Mouse (Mus musculus): Measurements from ENCODE around the gene Afg1l. TPM values are rescaled to one million over a fixed set of nuclear protein-coding genes. Genes with fewer than 3 reads are reported as not detected.
A peak's percentile ranks its signal among the peaks of the same experiment; 100 is the strongest.

Afg1l gene
- polyA plus RNA-seq, 1 experiment from 2014 or later: 12.7 TPM

DNA sequence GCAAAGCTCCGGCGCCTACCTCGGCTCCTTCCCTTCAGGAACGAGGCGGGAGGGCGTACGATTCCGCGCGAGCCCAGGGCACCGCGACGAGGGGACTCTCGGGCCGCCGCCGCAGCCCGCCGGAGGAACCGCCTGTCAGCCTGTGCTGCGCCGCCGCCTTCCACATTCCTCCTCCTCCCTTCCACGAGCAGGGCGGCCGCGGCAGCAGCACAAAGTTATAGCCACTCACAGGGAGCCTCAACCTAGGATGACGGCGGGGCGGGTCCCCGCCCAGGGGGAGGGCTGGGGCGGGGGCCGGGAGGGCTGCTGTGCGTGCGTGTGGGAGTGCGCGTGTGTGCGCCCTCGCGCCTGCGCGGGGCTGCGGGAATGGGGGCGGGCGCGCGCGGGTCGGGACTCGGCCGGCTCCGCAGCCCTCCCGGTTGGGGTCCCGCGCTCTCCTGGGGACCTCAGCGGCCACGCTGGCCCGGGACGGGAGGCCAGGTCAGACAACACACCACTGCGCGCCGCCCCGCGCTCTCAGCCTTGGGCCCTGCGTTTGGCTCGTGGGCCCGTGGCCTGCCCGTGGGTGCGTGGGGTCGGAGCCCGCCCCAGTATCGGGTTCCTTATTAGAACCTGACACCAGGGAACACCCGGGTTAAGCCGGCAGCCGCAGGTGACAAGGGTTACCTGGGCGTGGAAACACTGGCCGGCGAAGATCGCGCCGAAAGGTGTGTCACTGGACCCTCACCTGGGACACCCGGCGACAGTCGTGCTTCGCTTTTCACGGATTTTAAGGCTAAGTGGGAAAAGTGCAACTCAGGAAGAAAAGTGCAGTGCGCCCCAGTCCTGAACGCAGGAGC is 201.6 kb downstream of the Afg1l start, which contains the start of gene Foxo3:
Gene Foxo3, minus strand, starts transcription at position 249 of the 839 bp plus-strand sequence.
- Histone ChIP-seq H3K36me3 (ENCODE audit: inconsistent target) (no peaks in the 10 kb centered on the region), H3K27ac (peak within 1 kb of the TSS; percentile 88), H3K79me2 (ENCODE audit: inconsistent target) (peaks cover 31% of the 10 kb centered on the region), H3K4me3 (ENCODE audit: inconsistent target) (peak within 1 kb of the TSS; percentile 86)
- WGBS (ENCODE audit: missing documents): under 1% methylated on average over 85 of the region's 88 CpGs

DNA sequence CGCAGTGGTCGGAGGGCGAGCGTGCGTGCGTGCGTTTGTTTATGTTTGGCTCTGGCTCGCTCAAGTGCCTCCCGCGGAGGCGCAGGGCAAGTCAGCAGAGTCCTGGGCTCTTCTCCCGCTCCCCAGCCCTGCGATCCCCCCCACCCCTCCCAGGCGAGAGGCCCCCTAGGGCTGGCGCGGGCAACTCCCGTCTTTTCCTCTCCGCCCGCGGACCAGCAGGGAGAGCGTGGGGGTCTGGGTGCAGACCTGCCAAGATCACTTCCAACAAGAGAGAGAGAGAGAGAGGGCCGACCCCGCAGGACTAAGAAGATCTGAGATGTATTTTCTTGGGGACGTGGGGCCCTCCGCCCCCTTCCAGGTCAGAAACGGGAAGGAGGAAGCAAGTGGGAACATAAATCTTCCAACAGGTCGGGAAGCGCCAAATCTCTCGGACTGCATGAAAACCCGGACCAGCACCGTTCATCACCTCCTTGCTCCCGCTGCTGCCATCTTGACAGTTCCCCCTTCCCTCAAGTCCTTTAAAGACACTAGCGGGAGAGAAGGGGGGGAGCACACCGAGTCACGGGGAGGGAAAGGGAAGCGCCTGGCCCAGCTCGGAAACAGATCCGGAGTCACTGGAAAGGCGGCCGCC is 202.4 kb downstream of the Afg1l start:
- Histone ChIP-seq H3K27ac (peak overlapping the region; percentile 88), H3K4me3 (ENCODE audit: inconsistent target) (peak overlapping the region; percentile 86), H3K79me2 (ENCODE audit: inconsistent target) (peaks cover 37% of the 10 kb centered on the region), H3K36me3 (ENCODE audit: inconsistent target) (no peaks in the 10 kb centered on the region)
- 3% methylated on average over 33 of the region's 40 CpGs for WGBS (ENCODE audit: missing documents)

DNA sequence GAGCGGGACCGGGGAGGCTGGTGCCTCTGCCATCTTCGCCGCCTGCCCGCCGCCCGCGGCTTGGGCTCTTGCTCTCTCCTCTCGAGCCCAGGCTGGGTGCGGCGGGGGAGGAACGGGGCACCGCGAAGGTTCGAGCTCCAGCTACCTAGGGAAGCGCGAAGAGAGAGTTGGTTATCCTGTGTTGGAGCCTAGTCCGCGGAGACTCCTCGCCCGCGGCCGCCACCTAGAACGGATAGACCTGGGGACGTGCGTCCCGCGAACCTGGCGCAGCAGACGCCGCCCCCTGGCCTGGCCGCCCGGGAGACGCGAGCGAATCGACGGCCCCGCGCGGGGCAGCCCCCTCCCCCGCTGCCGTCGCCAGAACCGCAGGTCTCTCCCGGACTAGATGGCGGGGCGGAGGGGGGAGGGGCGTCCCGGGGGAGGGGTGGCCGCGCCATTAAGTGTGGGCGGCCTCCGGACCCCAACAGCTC is 202.9 kb downstream of the Afg1l start:
- Histone ChIP-seq H3K27ac (peak overlapping the region; percentile 88), H3K36me3 (ENCODE audit: inconsistent target) (no peaks in the 10 kb centered on the region), H3K79me2 (ENCODE audit: inconsistent target) (peaks cover 37% of the 10 kb centered on the region), H3K4me3 (ENCODE audit: inconsistent target) (peak overlapping the region; percentile 86)
- WGBS (ENCODE audit: missing documents): 2% methylated on average over 47 of the region's 54 CpGs

DNA sequence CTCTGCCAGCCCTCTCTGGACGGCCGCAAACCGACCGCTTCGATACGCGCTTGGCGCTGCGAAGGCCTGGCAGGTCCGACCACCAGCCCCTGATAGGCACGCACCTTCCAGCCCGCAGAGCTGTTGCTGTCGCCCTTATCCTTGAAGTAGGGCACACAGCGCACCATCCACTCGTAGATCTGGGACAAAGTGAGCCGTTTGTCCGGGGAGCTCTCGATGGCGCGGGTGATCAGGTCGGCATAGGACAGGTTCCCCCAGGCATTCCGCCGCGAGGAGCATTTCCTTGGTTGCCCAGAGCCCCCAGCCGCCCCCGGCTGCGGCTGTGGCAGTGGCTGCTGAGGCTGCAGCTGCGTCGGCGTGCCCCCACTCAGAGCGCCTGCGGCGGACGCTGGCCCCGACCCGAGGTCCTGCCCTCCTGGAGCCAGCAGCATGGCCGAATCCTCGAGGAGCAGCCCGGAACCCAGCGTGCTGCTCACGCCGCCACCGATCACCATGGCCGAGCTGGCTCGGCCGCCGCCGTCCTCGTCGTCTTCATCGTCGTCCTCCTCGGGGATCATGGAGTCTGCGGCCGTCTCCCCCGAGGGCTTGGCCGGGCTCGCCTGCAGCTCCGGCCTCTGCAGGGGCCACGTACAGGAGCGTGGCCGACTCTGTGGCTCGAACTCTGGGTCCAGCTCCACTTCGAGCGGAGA is 203.5 kb downstream of the Afg1l start:
- H3K79me2 ChIP-seq (ENCODE audit: inconsistent target): peaks cover 42% of the 10 kb centered on the region
- H3K4me3 ChIP-seq (ENCODE audit: inconsistent target): peak overlapping the region; percentile 86
- H3K36me3 ChIP-seq (ENCODE audit: inconsistent target): no peaks in the 10 kb centered on the region
- peak overlapping the region; percentile 87 for H3K27ac ChIP-seq
- 2% methylated on average over 63 of the region's 65 CpGs for WGBS (ENCODE audit: missing documents)

- WGBS (ENCODE audit: missing documents): 5% methylated on average over 18 of the region's 21 CpGs
- peak overlapping the region; percentile 50 for H3K4me3 ChIP-seq (ENCODE audit: inconsistent target)
- H3K27ac ChIP-seq: peak overlapping the region; percentile 87
- H3K36me3 ChIP-seq (ENCODE audit: inconsistent target): no peaks in the 10 kb centered on the region
- H3K79me2 ChIP-seq (ENCODE audit: inconsistent target): peaks cover 50% of the 10 kb centered on the region
Measured at GRCm38 (mm10) chr10:42273760-42274691, 204.3 kb downstream of the Afg1l start.

- Histone ChIP-seq H3K4me3 (ENCODE audit: inconsistent target) (peak overlapping the region; percentile 50), H3K36me3 (ENCODE audit: inconsistent target) (no peaks in the 10 kb centered on the region), H3K79me2 (ENCODE audit: inconsistent target) (peaks cover 57% of the 10 kb centered on the region), H3K27ac (peak overlapping the region; percentile 87)
- WGBS (ENCODE audit: missing documents): 16% methylated on average over 6 of the region's 6 CpGs
Measured at GRCm38 (mm10) chr10:42273403-42273759, 205.0 kb downstream of the Afg1l start.

GRCm38 (mm10) chr10:42271454-42272230 is 206.7 kb downstream of the Afg1l start:
- no peak overlapping the region for H3K4me3 ChIP-seq (ENCODE audit: inconsistent target)
- H3K27ac ChIP-seq: peak overlapping the region; percentile 78
- WGBS (ENCODE audit: missing documents): 32% methylated on average over 10 of the region's 11 CpGs
- H3K36me3 ChIP-seq (ENCODE audit: inconsistent target): peaks cover 14% of the 10 kb centered on the region
- peaks cover 74% of the 10 kb centered on the region for H3K79me2 ChIP-seq (ENCODE audit: inconsistent target)

- Histone ChIP-seq H3K79me2 (ENCODE audit: inconsistent target) (peaks cover 86% of the 10 kb centered on the region), H3K4me3 (ENCODE audit: inconsistent target) (no peak overlapping the region), H3K36me3 (ENCODE audit: inconsistent target) (peaks cover 26% of the 10 kb centered on the region), H3K27ac (peak overlapping the region; percentile 78)
- WGBS (ENCODE audit: missing documents): 13% methylated on average over 10 of the region's 10 CpGs
Measured at GRCm38 (mm10) chr10:42270277-42271083, 207.9 kb downstream of the Afg1l start.

DNA sequence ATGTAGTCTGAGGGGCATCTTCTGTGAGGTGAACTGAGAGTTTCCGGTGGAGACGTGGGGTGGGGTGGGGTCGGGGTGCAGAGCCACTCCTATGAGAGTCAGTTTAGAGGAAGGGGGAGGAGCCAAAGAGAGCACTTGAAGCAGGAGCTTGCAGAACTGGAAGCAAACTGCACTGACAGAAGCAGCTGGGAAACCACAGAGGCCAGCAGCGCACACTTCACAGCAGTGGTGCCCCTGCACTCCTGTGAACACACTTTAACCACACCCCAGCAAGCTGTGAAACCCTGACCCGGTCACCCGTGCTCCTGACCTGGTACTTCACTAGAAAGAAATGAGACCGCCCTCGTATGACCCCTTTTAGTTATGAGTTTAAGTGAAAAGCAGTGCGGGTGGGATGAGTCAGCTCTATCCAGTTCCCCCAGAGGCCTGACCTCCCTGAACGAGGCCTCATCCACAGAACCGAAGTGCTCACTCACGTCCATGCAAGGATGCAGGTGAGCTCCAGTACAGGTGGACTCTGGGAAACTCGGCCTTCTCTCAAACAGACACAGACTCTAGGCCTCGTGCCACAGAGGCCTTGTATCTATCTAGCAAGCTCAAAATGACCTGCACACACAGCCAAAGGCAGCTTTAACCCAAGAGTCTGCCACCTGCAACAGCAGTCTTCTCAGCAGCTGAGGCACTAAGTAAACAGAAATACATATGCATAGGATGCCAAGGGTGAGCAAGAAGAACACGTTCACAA is 208.9 kb downstream of the Afg1l start:
- WGBS (ENCODE audit: missing documents): 4% methylated on average over 15 of the region's 15 CpGs
- Histone ChIP-seq H3K4me3 (ENCODE audit: inconsistent target) (no peak overlapping the region), H3K27ac (peak overlapping the region; percentile 78), H3K79me2 (ENCODE audit: inconsistent target) (peaks cover 92% of the 10 kb centered on the region), H3K36me3 (ENCODE audit: inconsistent target) (peaks cover 36% of the 10 kb centered on the region)

GRCm38 (mm10) chr10:42267811-42268545 is 210.4 kb downstream of the Afg1l start:
- Histone ChIP-seq H3K4me3 (ENCODE audit: inconsistent target) (no peak overlapping the region), H3K36me3 (ENCODE audit: inconsistent target) (peaks cover 37% of the 10 kb centered on the region), H3K79me2 (ENCODE audit: inconsistent target) (peaks cover 92% of the 10 kb centered on the region), H3K27ac (no peak overlapping the region)
- 81% methylated on average over 5 of the region's 5 CpGs for WGBS (ENCODE audit: missing documents)

DNA sequence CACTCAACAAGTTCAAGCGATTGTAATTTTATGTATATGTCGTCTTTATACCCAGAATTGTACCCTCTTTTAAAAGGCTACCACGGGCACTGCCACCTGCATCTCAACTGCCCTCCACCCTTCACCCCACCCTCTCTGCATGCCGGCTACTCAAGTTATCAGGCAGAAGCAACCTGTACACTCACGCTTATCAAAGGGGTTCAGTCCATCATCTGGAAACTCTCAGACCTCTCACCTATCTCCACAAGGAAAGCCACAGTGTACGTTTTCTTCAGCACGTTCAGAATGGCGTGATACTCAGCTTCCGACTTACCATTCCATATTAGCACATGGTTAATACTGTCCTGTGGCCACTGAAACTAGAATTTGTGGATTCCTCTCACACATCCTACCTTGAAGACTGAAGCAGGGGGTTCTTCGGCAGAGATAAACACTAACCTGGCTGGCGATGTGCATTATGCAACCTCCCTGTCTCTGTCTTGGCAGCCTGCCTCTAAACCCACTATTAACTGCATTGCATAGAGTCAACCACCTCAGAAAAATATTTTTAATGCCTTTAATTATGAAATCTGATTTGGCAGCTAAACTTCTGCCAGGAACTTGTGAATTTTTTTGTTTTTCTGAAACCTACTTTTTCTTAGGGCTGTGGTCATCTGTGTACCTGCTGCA is 213.2 kb downstream of the Afg1l start:
- Histone ChIP-seq H3K79me2 (ENCODE audit: inconsistent target) (peaks cover 100% of the 10 kb centered on the region), H3K27ac (no peak overlapping the region), H3K4me3 (ENCODE audit: inconsistent target) (no peak overlapping the region), H3K36me3 (ENCODE audit: inconsistent target) (peaks cover 44% of the 10 kb centered on the region)
- 86% methylated on average over 11 of the region's 11 CpGs for WGBS (ENCODE audit: missing documents)
